Mouse (Mus musculus): ENCODE data around the gene Saysd1. TPM values are rescaled to one million over a fixed set of nuclear protein-coding genes. Genes with fewer than 3 reads are reported as not detected.

The Saysd1 gene
- total and polyA plus RNA-seq, 3 experiments: 5.3 to 6.6 (median 5.9) TPM

GRCm38 (mm10) chr14:20127406-20128087 lies 10.8 kb downstream of the Saysd1 start:
- in situ Hi-C loops (cut with MboI; ENCODE audit: low pct_ligation_motif_present, low pct_unique_long_range_greater_than_20kb, low sequenced_read_pairs): no loop called here
- Histone ChIP-seq H3K27me3 (replicated peaks) (no peaks in the 10 kb centered on the region), H3K9me3 (replicated peaks; ENCODE audit: low read length) (peaks cover 2% of the 10 kb centered on the region), H3K4me2 (ENCODE audit: insufficient read depth, low read depth, poor library complexity, severe bottlenecking) (no peak overlapping the region), H3K4me3 (replicated peaks in 1 of 3; ENCODE audit: low read depth in 2 of 3, low read length in 2 of 3, poor library complexity in 1 of 3) (no peak overlapping the region), H3K36me3 (replicated peaks in 1 of 2; ENCODE audit: control insufficient read depth in 1 of 2, insufficient read depth in 1 of 2, low read length in 1 of 2) (no peaks in the 10 kb centered on the region), H3K27ac (ENCODE audit: insufficient read depth, low read depth) (no peak overlapping the region), H3K79me2 (replicated peaks; ENCODE audit: control insufficient read depth, extremely low read depth, insufficient read depth, poor library complexity, severe bottlenecking) (no peaks in the 10 kb centered on the region), H3K9ac (ENCODE audit: insufficient read depth, low read depth) (no peak overlapping the region), H3K4me1 (ENCODE audit: control insufficient read depth in 1 of 2, insufficient read depth in 2 of 2) (peaks cover 4 to 12% of the 10 kb centered on the region in 2 experiments; a peak in 3 of 4 replicates)
- dilution Hi-C loops (cut with MboI; ENCODE audit: extremely low pct_ligation_motif_present, extremely low pct_unique_long_range_greater_than_20kb, low sequenced_read_pairs): no loop called here
- TF ChIP-seq HCFC1 (IDR thresholded peaks at IDR 0.05; ENCODE audit: low read depth, low read length): no peak
- TF ChIP-seq GABPA (IDR thresholded peaks at IDR 0.05; ENCODE audit: insufficient replicate concordance, low read depth, low read length): no peak
- no peak for TF ChIP-seq POLR2A (IDR thresholded peaks at IDR 0.05; ENCODE audit: low read depth, low read length)
- TF ChIP-seq ZC3H11A (IDR thresholded peaks at IDR 0.05; ENCODE audit: low read depth, low read length): no peak
- TF ChIP-seq NELFE (IDR thresholded peaks at IDR 0.05; ENCODE audit: low read depth, low read length): no peak
- no peak for TF ChIP-seq CHD2 (IDR thresholded peaks at IDR 0.05; ENCODE audit: low read length)
- no peak for TF ChIP-seq EP300 (IDR thresholded peaks at IDR 0.05; ENCODE audit: low read length)
- no peak for TF ChIP-seq PAX5 (IDR thresholded peaks at IDR 0.05; ENCODE audit: low read length)
- no peak for TF ChIP-seq UBTF (IDR thresholded peaks at IDR 0.05; ENCODE audit: low read depth, low read length)
- TF ChIP-seq RAD21 (IDR thresholded peaks at IDR 0.05; ENCODE audit: low read depth, low read length): no peak
- TF ChIP-seq MEF2A (IDR thresholded peaks at IDR 0.05; ENCODE audit: borderline replicate concordance, low read depth, low read length): no peak
- TF ChIP-seq MAFK (IDR thresholded peaks at IDR 0.05; ENCODE audit: insufficient replicate concordance, low read length): no peak
- no peak for TF ChIP-seq SMC3 (IDR thresholded peaks at IDR 0.05; ENCODE audit: low read depth, low read length)
- TF ChIP-seq USF1 (IDR thresholded peaks at IDR 0.05; ENCODE audit: low read depth, low read length): no peak
- DNase-seq (ENCODE audit: extremely low read depth): no peak

GRCm38 (mm10) chr14:20120868-20121267 lies 17.5 kb downstream of the Saysd1 start:
- peak; percentile 84 for DNase-seq (ENCODE audit: extremely low read depth)
- Histone ChIP-seq H3K4me3 (replicated peaks in 1 of 3; ENCODE audit: low read depth in 2 of 3, low read length in 2 of 3, poor library complexity in 1 of 3) (no peak overlapping the region), H3K9me3 (replicated peaks; ENCODE audit: low read length) (peaks cover 6% of the 10 kb centered on the region), H3K79me2 (replicated peaks; ENCODE audit: control insufficient read depth, extremely low read depth, insufficient read depth, poor library complexity, severe bottlenecking) (no peaks in the 10 kb centered on the region), H3K9ac (ENCODE audit: insufficient read depth, low read depth) (no peak overlapping the region), H3K4me1 (ENCODE audit: control insufficient read depth in 1 of 2, insufficient read depth in 2 of 2) (peaks cover 6 to 25% of the 10 kb centered on the region in 2 experiments), H3K36me3 (replicated peaks in 1 of 2; ENCODE audit: control insufficient read depth in 1 of 2, insufficient read depth in 1 of 2, low read length in 1 of 2) (no peaks in the 10 kb centered on the region), H3K4me2 (ENCODE audit: insufficient read depth, low read depth, poor library complexity, severe bottlenecking) (peak overlapping the region; percentile 62), H3K27me3 (replicated peaks) (no peaks in the 10 kb centered on the region), H3K27ac (ENCODE audit: insufficient read depth, low read depth) (no peak overlapping the region)
- dilution Hi-C loops (cut with MboI; ENCODE audit: extremely low pct_ligation_motif_present, extremely low pct_unique_long_range_greater_than_20kb, low sequenced_read_pairs) (no loop called here), in situ Hi-C loops (cut with MboI; ENCODE audit: low pct_ligation_motif_present, low pct_unique_long_range_greater_than_20kb, low sequenced_read_pairs) (loop anchor here (5.0 kb wide), 2 partner anchors 56 to 126 kb away; no protein-coding TSS in a partner anchor)
- TF ChIP-seq MEF2A (IDR thresholded peaks at IDR 0.05; ENCODE audit: borderline replicate concordance, low read depth, low read length) (no peak), JUND (conservative IDR thresholded peaks at IDR 0.05; ENCODE audit: low read depth, low read length) (no peak), NELFE (IDR thresholded peaks at IDR 0.05; ENCODE audit: low read depth, low read length) (no peak), ZC3H11A (IDR thresholded peaks at IDR 0.05; ENCODE audit: low read depth, low read length) (no peak), TBP (conservative IDR thresholded peaks at IDR 0.05; ENCODE audit: low read depth, low read length) (no peak), USF1 (IDR thresholded peaks at IDR 0.05; ENCODE audit: low read depth, low read length) (no peak), JUN (IDR thresholded peaks at IDR 0.05; ENCODE audit: insufficient read depth, low read depth, low read length) (no peak), POLR2A (IDR thresholded peaks at IDR 0.05; ENCODE audit: low read depth, low read length) (no peak), UBTF (IDR thresholded peaks at IDR 0.05; ENCODE audit: low read depth, low read length) (no peak), CTCF (conservative IDR thresholded peaks at IDR 0.05 in 1 of 2, IDR thresholded peaks at IDR 0.05 in 1 of 2; ENCODE audit: low read depth in 2 of 2, low read length in 2 of 2) (no peak), NRF1 (IDR thresholded peaks at IDR 0.05; ENCODE audit: low read depth, low read length) (no peak), SIN3A (IDR thresholded peaks at IDR 0.05; ENCODE audit: low read length) (peak; percentile 38; the same call in 1 of the 2 replicates), SMC3 (IDR thresholded peaks at IDR 0.05; ENCODE audit: low read depth, low read length) (no peak), ELF1 (IDR thresholded peaks at IDR 0.05; ENCODE audit: low read depth, low read length) (no peak), ZNF384 (IDR thresholded peaks at IDR 0.05; ENCODE audit: low read depth, low read length) (no peak), PAX5 (IDR thresholded peaks at IDR 0.05; ENCODE audit: low read length) (no peak), KAT2A (IDR thresholded peaks at IDR 0.05; ENCODE audit: insufficient replicate concordance, low read length) (no peak), MAX (IDR thresholded peaks at IDR 0.05; ENCODE audit: low read length) (no peak), RCOR1 (conservative IDR thresholded peaks at IDR 0.05; ENCODE audit: low read depth, low read length) (no peak), E2F4 (IDR thresholded peaks at IDR 0.05; ENCODE audit: insufficient replicate concordance, low read depth, low read length) (no peak), RAD21 (IDR thresholded peaks at IDR 0.05; ENCODE audit: low read depth, low read length) (no peak), EP300 (IDR thresholded peaks at IDR 0.05; ENCODE audit: low read length) (peak; percentile 73), IRF4 (IDR thresholded peaks at IDR 0.05; ENCODE audit: low read depth, low read length) (peak; percentile 37; the same call in 1 of the 2 replicates), CHD2 (IDR thresholded peaks at IDR 0.05; ENCODE audit: low read length) (no peak), GABPA (IDR thresholded peaks at IDR 0.05; ENCODE audit: insufficient replicate concordance, low read depth, low read length) (no peak), MAZ (IDR thresholded peaks at IDR 0.05; ENCODE audit: low read depth, low read length) (no peak), USF2 (conservative IDR thresholded peaks at IDR 0.05; ENCODE audit: low read depth, low read length) (no peak), POLR2AphosphoS2 (IDR thresholded peaks at IDR 0.05; ENCODE audit: low read depth, low read length) (no peak)

Data from CH12.LX (cell line).